Mouse (Mus musculus) liver (tissue): ENCODE results near the gene Tatdn3.
"Not testable (repeated sequence)": the region's sequence is repeated elsewhere in the genome, so short reads cannot be mapped to it uniquely, and the experiment has no call there.

Experiments used
- DNase-seq: peaks from one replicate; pipeline ENCODE4 v3.0.0-alpha.2; 2020; ENCODE audit warnings: mixed read lengths

Gene Tatdn3

DNA sequence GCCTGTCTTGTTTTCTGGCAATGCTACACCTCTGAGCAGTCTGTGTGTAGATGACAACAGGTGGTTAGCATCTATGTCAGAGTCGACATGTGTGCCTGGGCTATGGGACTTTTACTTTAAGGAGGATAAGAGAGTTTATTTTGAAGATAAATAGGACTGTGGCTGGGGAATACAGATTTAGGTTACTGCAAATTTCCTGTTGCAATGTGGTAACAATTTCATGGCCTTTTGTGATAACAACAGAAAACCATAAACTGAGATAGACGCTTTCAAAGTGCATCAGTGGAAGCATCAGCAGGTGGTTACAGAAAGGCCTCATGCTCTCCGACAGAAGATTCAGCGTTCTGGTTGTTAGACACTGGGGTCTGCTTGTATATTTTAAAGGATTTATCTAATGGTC lies 10.8 kb upstream of the Tatdn3 start:
- no peak for DNase-seq

DNA sequence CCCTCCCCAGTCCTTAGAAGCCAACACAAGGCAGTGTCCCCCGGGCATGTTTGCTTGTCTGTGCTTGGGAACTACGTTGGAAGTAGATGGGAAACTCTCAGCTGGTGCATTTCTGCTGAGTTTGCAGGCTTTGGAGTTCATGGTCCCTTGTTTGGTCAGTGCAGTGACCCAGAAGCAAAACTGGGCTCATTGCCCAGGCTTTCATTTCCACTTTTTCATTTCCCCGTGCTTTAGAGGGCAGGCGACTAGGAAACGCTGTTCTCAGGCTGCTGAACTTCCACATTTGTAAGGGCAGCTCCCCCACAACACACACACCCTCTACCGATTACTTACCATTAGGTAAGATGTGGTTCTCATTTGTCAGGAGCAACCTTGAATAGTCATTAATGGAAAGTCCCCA lies 10.3 kb upstream of the Tatdn3 start:
- no peak for DNase-seq

GRCm38 (mm10) chr1:191072329-191072913 lies 9.7 kb upstream of the Tatdn3 start:
- no peak for DNase-seq

DNA sequence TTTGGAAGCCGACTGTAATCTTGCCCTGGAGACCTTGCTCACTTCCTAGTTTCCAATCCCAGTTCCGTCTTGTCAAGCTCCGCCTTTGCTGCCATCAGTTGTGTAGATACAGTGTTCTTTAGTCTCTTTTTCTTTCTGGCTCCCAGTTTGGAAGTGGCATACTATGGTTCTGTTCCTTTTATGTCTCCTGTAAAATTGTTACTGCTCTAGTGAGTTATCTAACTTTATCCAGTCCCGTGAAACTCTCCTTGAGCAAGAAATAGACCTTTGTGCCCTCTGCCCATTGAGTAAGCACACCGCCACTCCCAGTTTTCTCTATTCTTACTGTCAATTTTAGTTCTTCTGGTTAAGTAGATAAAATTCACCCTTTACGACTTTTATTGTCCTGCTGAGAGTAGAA lies 8.9 kb upstream of the Tatdn3 start:
- DNase-seq = no peak

GRCm38 (mm10) chr1:191070259-191070658 lies 7.5 kb upstream of the Tatdn3 start:
- DNase-seq = no peak

GRCm38 (mm10) chr1:191068377-191068776 lies 5.6 kb upstream of the Tatdn3 start:
- DNase-seq = no peak

DNA sequence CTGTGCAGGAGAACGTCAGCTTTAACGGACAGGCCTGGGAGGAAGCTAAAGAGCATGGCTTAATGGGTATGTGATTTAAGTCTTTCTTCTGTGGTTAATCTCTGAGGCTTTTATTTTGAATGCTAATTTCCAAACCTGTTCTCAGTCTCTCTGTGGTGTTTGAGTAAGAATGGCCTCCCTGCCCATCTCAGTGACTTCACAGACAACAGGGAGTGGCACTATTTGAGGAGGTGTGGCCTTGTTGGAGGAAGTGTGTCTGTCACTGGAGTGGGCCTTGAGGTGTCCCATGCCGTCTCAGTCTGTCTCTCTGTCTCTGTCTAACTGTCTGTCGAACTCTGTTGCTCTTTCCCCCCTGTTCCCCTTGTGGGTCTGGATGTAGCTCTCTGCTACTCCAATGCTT lies 2.5 kb upstream of the Tatdn3 start:
- no peak for DNase-seq

- DNase-seq = no peak
Measured at GRCm38 (mm10) chr1:191064535-191064934, 1.8 kb upstream of the Tatdn3 start.

GRCm38 (mm10) chr1:191063700-191064099 lies 968 bp upstream of the Tatdn3 start:
- DNase-seq = no peak

- no peak for DNase-seq
Measured at GRCm38 (mm10) chr1:191062241-191062780, 421 bp downstream of the Tatdn3 start.

DNA sequence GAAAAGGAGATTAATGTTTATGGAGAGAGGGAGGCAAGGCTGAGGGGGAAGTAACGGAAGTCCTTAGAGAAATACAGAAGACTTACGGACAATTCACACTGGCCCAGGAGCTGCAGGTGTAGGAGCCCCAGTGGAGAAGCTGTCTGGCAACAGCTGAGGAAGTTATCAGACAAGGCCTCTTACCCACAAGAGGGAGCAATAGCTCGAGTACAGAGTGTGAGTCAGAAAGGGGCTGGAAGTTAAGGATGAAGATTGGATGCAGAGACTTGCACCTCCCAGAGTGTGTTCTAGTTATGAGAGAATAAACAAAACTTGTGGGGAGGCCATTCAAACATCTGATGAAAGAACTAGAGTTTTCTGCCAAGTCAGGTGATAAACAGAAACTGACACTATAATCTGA lies 5.3 kb downstream of the Tatdn3 start:
- no peak for DNase-seq

GRCm38 (mm10) chr1:191055533-191055873 lies 7.2 kb downstream of the Tatdn3 start:
- DNase-seq = no peak

- peak; percentile 53 for DNase-seq
Measured at GRCm38 (mm10) chr1:191054870-191055532, 7.7 kb downstream of the Tatdn3 start.

GRCm38 (mm10) chr1:191053555-191053954 lies 9.2 kb downstream of the Tatdn3 start:
- DNase-seq = no peak

DNA sequence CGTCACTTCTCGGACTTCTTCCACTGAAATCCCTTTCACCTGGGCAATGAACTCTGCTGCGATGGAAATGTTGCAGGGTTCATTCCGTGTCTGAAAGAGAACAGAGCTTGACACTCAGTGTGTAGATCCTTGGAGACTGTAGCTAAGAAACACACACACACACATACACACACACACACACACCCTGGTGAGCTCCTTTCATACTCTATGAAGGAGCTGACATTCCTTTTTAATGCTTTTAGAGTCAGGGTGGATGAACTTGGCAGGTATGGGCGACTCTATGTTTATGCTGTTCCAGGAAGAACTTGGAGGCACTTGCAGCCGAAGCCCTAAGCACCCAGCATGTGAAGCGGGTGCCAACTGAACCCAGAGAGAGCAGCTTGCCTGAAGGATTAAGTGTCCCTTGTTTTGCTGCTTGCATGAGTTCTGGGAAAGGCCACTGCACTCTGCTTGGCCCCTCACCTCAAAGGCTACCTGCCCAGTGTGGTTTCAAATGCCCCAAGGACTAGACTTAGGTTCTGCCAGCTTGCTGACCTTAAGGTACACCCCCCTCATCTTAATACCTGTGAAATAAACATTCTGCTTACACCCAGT lies 16.4 kb downstream of the Tatdn3 start:
- DNase-seq = no peak

GRCm38 (mm10) chr1:191045264-191045663 lies 17.5 kb downstream of the Tatdn3 start:
- peak; percentile 36 for DNase-seq

DNA sequence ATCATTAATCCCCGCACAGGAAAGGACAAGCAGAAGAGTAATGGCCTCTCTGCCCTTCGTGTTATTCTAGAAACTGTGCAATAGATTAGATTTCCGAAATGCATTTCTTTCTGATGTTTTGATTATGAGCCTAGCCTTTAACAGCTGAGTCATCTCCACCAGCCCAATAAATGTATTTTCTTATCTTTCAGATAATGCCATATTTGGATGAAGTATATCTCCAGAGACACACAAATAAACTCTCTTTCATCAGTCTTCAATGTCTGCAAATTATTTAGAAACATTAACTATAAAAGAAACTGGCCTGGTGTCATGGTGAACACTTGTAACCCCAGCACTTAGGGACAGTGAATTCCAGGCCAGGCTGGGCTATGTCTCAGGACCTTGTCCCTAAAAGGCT lies 20.0 kb downstream of the Tatdn3 start:
- no peak for DNase-seq

DNA sequence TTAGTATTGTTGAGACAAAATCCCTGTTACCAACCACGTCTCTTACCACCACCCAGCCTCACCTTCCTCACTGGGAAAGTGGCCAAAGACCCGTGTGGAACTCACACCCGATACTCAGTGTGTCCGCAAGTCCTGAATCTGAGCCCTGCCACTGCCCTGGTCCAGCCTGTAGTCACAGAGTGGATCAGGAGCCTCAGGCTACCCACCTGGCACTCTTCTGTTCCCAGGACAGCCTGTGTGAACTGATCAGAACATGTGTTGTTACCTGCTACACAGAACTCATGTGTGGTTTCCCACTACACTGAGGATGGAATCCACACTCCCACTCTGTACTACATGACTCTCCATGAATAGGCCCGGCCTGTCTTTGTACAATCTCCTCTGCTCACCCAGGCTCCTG lies 20.6 kb downstream of the Tatdn3 start:
- DNase-seq = no peak

GRCm38 (mm10) chr1:191041352-191041751 lies 21.4 kb downstream of the Tatdn3 start:
- DNase-seq = no peak

- no peak for DNase-seq
Measured at GRCm38 (mm10) chr1:191037999-191038398, 24.7 kb downstream of the Tatdn3 start.

GRCm38 (mm10) chr1:191036554-191037334 lies 26.0 kb downstream of the Tatdn3 start, which contains the start of gene Spata45:
Gene Spata45, plus strand, starts transcription at chr1:191036639.
- no peak for DNase-seq

GRCm38 (mm10) chr1:191035649-191036048 lies 27.1 kb downstream of the Tatdn3 start:
- no peak for DNase-seq

- DNase-seq = not testable (repeated sequence)
Measured at GRCm38 (mm10) chr1:191030922-191031425, 31.8 kb downstream of the Tatdn3 start.
